In the genomic region with DNA sequence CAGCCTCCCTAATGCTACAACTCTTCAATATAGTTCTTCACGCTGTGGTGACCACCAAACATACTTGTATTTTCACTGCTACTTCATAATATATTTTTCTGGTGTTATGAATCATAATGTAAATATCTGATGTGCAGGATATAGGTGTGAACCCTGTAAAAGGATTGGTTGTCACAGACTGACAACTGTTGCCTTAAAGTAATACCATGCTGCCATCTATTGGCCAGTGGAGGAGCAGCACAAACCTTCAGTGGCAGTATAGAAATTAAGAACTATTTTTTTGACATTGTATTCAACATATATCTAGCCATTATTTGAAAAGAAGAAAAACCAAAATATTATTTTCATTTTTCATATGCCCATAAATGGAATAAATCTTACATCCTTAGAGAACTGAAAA, we compare ENCODE assay signal across 9 mouse cellular contexts. TPM values are rescaled to one million over a fixed set of nuclear protein-coding genes. Genes with fewer than 3 reads are reported as not detected.
DNase-seq lines count a peak whose midpoint lies in the region; ATAC-seq lines count a peak whose summit lies in the region.
"Had no signal": no experiment of that assay in that cellular context is flagged by ENCODE, and none has a peak within 500 bp of the region (broad histone marks: within the 10 kb centered on the region; RNA-seq: fewer than 3 reads in every experiment).

No protein-coding gene starts in this region.

- H3K4me3 ChIP-seq in embryonic facial prominence, embryonic 14.5 days (ENCODE audit: low read depth, low read length): no peak overlapping the region
- H3K4me3 ChIP-seq: embryonic facial prominence, embryonic 15.5 days had no signal

- no peak overlapping the region for H3K4me2 ChIP-seq in embryonic facial prominence, embryonic 14.5 days (ENCODE audit: low read depth, low read length)
- H3K4me2 ChIP-seq: embryonic facial prominence, embryonic 15.5 days had no signal

- H3K4me1 ChIP-seq in embryonic facial prominence, embryonic 14.5 days (ENCODE audit: control insufficient read depth, insufficient read depth, low read length): no peaks in the 10 kb centered on the region
- H3K4me1 ChIP-seq: embryonic facial prominence, embryonic 15.5 days had no signal

- no peaks in the 10 kb centered on the region for H3K27me3 ChIP-seq in embryonic facial prominence, embryonic 14.5 days (replicated peaks; ENCODE audit: control insufficient read depth, insufficient read depth, low read length)
- H3K27me3 ChIP-seq: embryonic facial prominence, embryonic 15.5 days had no signal

- H3K9me3 ChIP-seq in embryonic facial prominence, embryonic 14.5 days (ENCODE audit: control insufficient read depth, low read length): no peaks in the 10 kb centered on the region
- H3K9me3 ChIP-seq: embryonic facial prominence, embryonic 15.5 days had no signal

- DNase-seq in heart, postnatal 10 days: peak; percentile 49 to 64
- no peak for DNase-seq in heart, adult 11 months
- DNase-seq in CD4-positive, CD25-positive, alpha-beta regulatory T cell, adult 2 months (ENCODE audit: low read depth, low spot score): peak; percentile 80
- DNase-seq in adrenal gland, postnatal 25 days: peak; percentile 13
- peak; percentile 60 for DNase-seq in embryonic facial prominence, embryonic 14.5 days (ENCODE audit: low spot score)
- DNase-seq in layer of hippocampus, adult 11-12 months (ENCODE audit: low spot score): peak; percentile 54
- DNase-seq in mesoderm, embryonic 11.5 days (ENCODE audit: low read depth, low spot score): peak; percentile 36
- DNase-seq in thymus, postnatal 14 days: peak; percentile 63

- WGBS in embryonic facial prominence, embryonic 14.5 days: 92% methylated on average over 1 of the region's 1 CpGs

- ATAC-seq in embryonic facial prominence, embryonic 14.5 days (ENCODE audit: low read depth): 0 out of 2 replicates have a peak, but pooled peaks have one; percentile 57

- no peak overlapping the region for H3K27ac ChIP-seq in embryonic facial prominence, embryonic 14.5 days (replicated peaks; ENCODE audit: low read depth, low read length)
- H3K27ac ChIP-seq: embryonic facial prominence, embryonic 15.5 days had no signal

- intact Hi-C loops in heart, postnatal 10 days (cut with DNase I): loop anchor here (1.0 to 5.0 kb wide), 3 partner anchors 85 to 186 kb away; no protein-coding TSS in a partner anchor

- peaks cover 64% of the 10 kb centered on the region for H3K36me3 ChIP-seq in embryonic facial prominence, embryonic 14.5 days (ENCODE audit: control insufficient read depth, insufficient read depth, low read length)

- H3K9ac ChIP-seq in embryonic facial prominence, embryonic 14.5 days (ENCODE audit: low read depth, low read length): no peak overlapping the region
- H3K9ac ChIP-seq: embryonic facial prominence, embryonic 15.5 days had no signal

RNA-seq across cellular contexts. Expression of a gene that starts 40.5 kb away (rescaled TPM):
- 10 to 100 TPM; 13.7 to 14.7 TPM for total RNA-seq in heart, postnatal 10 days (2021)
- total RNA-seq in adrenal gland, postnatal 25 days (2021): 21.0 and 25.3 TPM in 2 replicates
- polyA plus RNA-seq in embryonic facial prominence, embryonic 14.5 days (2014; fragmentation: Nextera tagmentation; extraction: Ambion mirVana): 5.1 and 6.8 TPM in 2 replicates
